Mouse (Mus musculus): ENCODE measurements around the gene Selenbp2.
"Not testable (repeated sequence)": the region's sequence is repeated elsewhere in the genome, so short reads cannot be mapped to it uniquely, and the experiment has no call there.

The Selenbp2 gene

GRCm38 (mm10) chr3:94693329-94693825, at the start of gene Selenbp2:
Selenbp2 (plus strand) TSS chr3:94693556.
- peak; percentile 45 to 68 for DNase-seq

GRCm38 (mm10) chr3:94648755-94649590, 44.4 kb upstream of the Selenbp2 start:
- DNase-seq, result peak in 1 of 2 experiments; percentile 16

GRCm38 (mm10) chr3:94650409-94650808, 42.9 kb upstream of the Selenbp2 start:
- DNase-seq, result peak in 1 of 2 experiments; percentile 10

- not testable (repeated sequence) for DNase-seq
Measured at GRCm38 (mm10) chr3:94653967-94654366, 39.4 kb upstream of the Selenbp2 start.

- DNase-seq, result not testable (repeated sequence)
Measured at GRCm38 (mm10) chr3:94657852-94658739, 35.3 kb upstream of the Selenbp2 start.

GRCm38 (mm10) chr3:94658740-94659095, 34.6 kb upstream of the Selenbp2 start, which contains the start of gene Tuft1:
Tuft1 (minus strand) TSS chr3:94658872.
- DNase-seq, result peak; percentile 78 to 86

- peak in 1 of 2 experiments; percentile 34 for DNase-seq
Measured at GRCm38 (mm10) chr3:94659142-94659748, 34.1 kb upstream of the Selenbp2 start.

- not testable (repeated sequence) for DNase-seq
Measured at GRCm38 (mm10) chr3:94660841-94661240, 32.5 kb upstream of the Selenbp2 start.

- not testable (repeated sequence) for DNase-seq
Measured at GRCm38 (mm10) chr3:94665060-94665802, 28.1 kb upstream of the Selenbp2 start.

GRCm38 (mm10) chr3:94665896-94666295, 27.5 kb upstream of the Selenbp2 start:
- DNase-seq, result peak in 1 of 2 experiments; percentile 9

GRCm38 (mm10) chr3:94675101-94675500, 18.3 kb upstream of the Selenbp2 start:
- DNase-seq, result not testable (repeated sequence)

GRCm38 (mm10) chr3:94679351-94679841, 14.0 kb upstream of the Selenbp2 start:
- peak; percentile 33 to 58 for DNase-seq

- not testable (repeated sequence) for DNase-seq
Measured at GRCm38 (mm10) chr3:94680032-94680431, 13.3 kb upstream of the Selenbp2 start.

- no peak for DNase-seq
Measured at GRCm38 (mm10) chr3:94680783-94681182, 12.6 kb upstream of the Selenbp2 start.

GRCm38 (mm10) chr3:94683646-94684045, 9.7 kb upstream of the Selenbp2 start:
- no peak for DNase-seq

GRCm38 (mm10) chr3:94685989-94686772, 7.2 kb upstream of the Selenbp2 start:
- DNase-seq, result not testable (repeated sequence)

GRCm38 (mm10) chr3:94688698-94689097, 4.7 kb upstream of the Selenbp2 start:
- not testable (repeated sequence) for DNase-seq

GRCm38 (mm10) chr3:94689195-94689594, 4.2 kb upstream of the Selenbp2 start:
- DNase-seq, result not testable (repeated sequence)

- DNase-seq, result peak in 1 of 2 experiments; percentile 27
Measured at GRCm38 (mm10) chr3:94690162-94690561, 3.2 kb upstream of the Selenbp2 start.

GRCm38 (mm10) chr3:94690616-94691247, 2.6 kb upstream of the Selenbp2 start:
- DNase-seq, result peak in 1 of 2 experiments; percentile 23
